Mouse (Mus musculus) neural tube, embryonic 12.5 days (tissue): Measurements from ENCODE around the gene H2al1c. TPM values are rescaled to one million over a fixed set of nuclear protein-coding genes. Genes with fewer than 3 reads are reported as not detected.
"Not testable (repeated sequence)": the region's sequence is repeated elsewhere in the genome, so short reads cannot be mapped to it uniquely, and the experiment has no call there.

Experiments
- ATAC-seq: fragments of 200-750 bp; cut with Nextera tagmentation; 2 replicates; pipeline ENCODE4 v1.8.0; 2017; ENCODE audit warnings: low read depth, mild to moderate bottlenecking, moderate TSS enrichment, moderate library complexity; ENCODE audit not compliant: low FRiP score
- H3K27ac ChIP-seq: fragments of 300-500 bp; sonication (generic); 2 replicates; pipeline ENCODE4 v1.5.1; 2016
- H3K27me3 ChIP-seq: fragments of 300-500 bp; sonication (generic); replicated peaks from 2 replicates; pipeline ENCODE4 v1.6.1; 2016; ENCODE audit warnings: mild to moderate bottlenecking
- H3K36me3 ChIP-seq: fragments of 300-500 bp; sonication (generic); 2 replicates; pipeline ENCODE4 v1.6.1; 2016; ENCODE audit warnings: mild to moderate bottlenecking
- H3K4me1 ChIP-seq: fragments of 300-500 bp; sonication (generic); 2 replicates; pipeline ENCODE4 v1.6.1; 2016
- H3K4me2 ChIP-seq: fragments of 300-500 bp; sonication (generic); replicated peaks from 2 replicates; pipeline ENCODE4 v1.6.1; 2016; ENCODE audit warnings: mild to moderate bottlenecking
- H3K4me3 ChIP-seq: fragments of 300-500 bp; sonication (generic); 2 replicates; pipeline ENCODE4 v1.5.1; 2016
- H3K9ac ChIP-seq: fragments of 300-500 bp; sonication (generic); 2 replicates; pipeline ENCODE4 v1.6.1; 2016; ENCODE audit warnings: mild to moderate bottlenecking
- H3K9me3 ChIP-seq: fragments of 300-500 bp; sonication (generic); 2 replicates; pipeline ENCODE4 v1.6.1; 2016; ENCODE audit warnings: mild to moderate bottlenecking
- WGBS: fragments of 180-500 bp; shearing (Covaris S2); methylation state at CpG from one replicate; pipeline ENCODE4 v1.1.7; 2016; 5-methylcytosine and 5-hydroxymethylcytosine counted together
- polyA plus RNA-seq: library from polyadenylated mRNA; unstranded; fragments of >200 nt; fragmentation: Nextera tagmentation; extraction: Ambion mirVana; gene quantifications from 2 replicates; pipeline ENCODE4 v1.2.1, GENCODE M21; 2016

The H2al1c gene
- polyA plus RNA-seq, 1 experiment from 2014 or later, result not detected

DNA sequence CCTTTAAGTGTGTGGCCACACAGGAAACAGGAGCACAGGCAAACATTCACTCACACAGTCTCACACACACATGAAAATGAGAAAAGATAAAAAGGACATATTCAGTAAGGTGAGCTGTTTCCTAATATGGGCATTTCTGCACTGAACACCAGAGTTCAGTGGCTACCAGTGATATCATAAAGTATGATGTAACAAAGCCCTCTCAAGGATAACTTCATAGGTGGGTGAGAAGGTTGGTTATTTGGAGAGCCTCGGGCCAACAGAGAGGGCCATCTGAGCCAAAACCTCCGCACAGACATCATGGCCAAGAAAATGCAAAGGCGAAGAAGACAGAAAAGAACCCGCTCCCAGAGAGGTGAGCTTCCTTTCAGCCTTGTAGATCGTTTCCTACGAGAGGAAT is 9.4 kb downstream of the H2al1c start, which contains the start of gene H2al1f:
TSS of gene H2al1f (plus strand) at position 301 of the 400 bp plus-strand sequence.
- no CpG with 5 or more reads among the region's 6 CpGs for WGBS
- not testable (repeated sequence) for H3K9ac ChIP-seq, H3K4me2 ChIP-seq, H3K4me1 ChIP-seq, ATAC-seq, H3K36me3 ChIP-seq, H3K4me3 ChIP-seq, H3K27ac ChIP-seq, H3K9me3 ChIP-seq, H3K27me3 ChIP-seq

DNA sequence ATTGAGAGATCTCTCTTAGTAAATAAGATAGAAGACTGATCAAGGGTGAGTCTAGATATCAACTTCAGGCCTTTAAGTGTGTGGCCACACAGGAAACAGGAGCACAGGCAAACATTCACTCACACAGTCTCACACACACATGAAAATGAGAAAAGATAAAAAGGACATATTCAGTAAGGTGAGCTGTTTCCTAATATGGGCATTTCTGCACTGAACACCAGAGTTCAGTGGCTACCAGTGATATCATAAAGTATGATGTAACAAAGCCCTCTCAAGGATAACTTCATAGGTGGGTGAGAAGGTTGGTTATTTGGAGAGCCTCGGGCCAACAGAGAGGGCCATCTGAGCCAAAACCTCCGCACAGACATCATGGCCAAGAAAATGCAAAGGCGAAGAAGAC is 12.5 kb downstream of the H2al1c start, which contains the start of gene H2al1g:
TSS of gene H2al1g (plus strand) at position 301 of the 400 bp plus-strand sequence.
- H3K9ac ChIP-seq, H3K9me3 ChIP-seq, H3K27me3 ChIP-seq, H3K4me3 ChIP-seq, H3K4me1 ChIP-seq, ATAC-seq, H3K4me2 ChIP-seq, H3K27ac ChIP-seq, H3K36me3 ChIP-seq: not testable (repeated sequence)
- no CpG with 5 or more reads among the region's 3 CpGs for WGBS

DNA sequence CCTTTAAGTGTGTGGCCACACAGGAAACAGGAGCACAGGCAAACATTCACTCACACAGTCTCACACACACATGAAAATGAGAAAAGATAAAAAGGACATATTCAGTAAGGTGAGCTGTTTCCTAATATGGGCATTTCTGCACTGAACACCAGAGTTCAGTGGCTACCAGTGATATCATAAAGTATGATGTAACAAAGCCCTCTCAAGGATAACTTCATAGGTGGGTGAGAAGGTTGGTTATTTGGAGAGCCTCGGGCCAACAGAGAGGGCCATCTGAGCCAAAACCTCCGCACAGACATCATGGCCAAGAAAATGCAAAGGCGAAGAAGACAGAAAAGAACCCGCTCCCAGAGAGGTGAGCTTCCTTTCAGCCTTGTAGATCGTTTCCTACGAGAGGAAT is 15.7 kb downstream of the H2al1c start, which contains the start of gene H2al1h:
TSS of gene H2al1h (plus strand) at position 301 of the 400 bp plus-strand sequence.
- H3K36me3 ChIP-seq, H3K27me3 ChIP-seq, H3K27ac ChIP-seq, H3K4me1 ChIP-seq, H3K9me3 ChIP-seq, H3K9ac ChIP-seq, H3K4me2 ChIP-seq, H3K4me3 ChIP-seq, ATAC-seq: not testable (repeated sequence)
- no CpG with 5 or more reads among the region's 6 CpGs for WGBS

DNA sequence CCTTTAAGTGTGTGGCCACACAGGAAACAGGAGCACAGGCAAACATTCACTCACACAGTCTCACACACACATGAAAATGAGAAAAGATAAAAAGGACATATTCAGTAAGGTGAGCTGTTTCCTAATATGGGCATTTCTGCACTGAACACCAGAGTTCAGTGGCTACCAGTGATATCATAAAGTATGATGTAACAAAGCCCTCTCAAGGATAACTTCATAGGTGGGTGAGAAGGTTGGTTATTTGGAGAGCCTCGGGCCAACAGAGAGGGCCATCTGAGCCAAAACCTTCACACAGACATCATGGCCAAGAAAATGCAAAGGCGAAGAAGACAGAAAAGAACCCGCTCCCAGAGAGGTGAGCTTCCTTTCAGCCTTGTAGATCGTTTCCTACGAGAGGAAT is 18.9 kb downstream of the H2al1c start, which contains the start of gene H2al1i:
TSS of gene H2al1i (plus strand) at position 301 of the 400 bp plus-strand sequence.
- not testable (repeated sequence) for H3K9ac ChIP-seq, H3K9me3 ChIP-seq, H3K4me1 ChIP-seq, H3K27ac ChIP-seq, H3K27me3 ChIP-seq, H3K36me3 ChIP-seq, H3K4me2 ChIP-seq, ATAC-seq, H3K4me3 ChIP-seq
- 86% methylated on average over 1 of the region's 5 CpGs for WGBS

DNA sequence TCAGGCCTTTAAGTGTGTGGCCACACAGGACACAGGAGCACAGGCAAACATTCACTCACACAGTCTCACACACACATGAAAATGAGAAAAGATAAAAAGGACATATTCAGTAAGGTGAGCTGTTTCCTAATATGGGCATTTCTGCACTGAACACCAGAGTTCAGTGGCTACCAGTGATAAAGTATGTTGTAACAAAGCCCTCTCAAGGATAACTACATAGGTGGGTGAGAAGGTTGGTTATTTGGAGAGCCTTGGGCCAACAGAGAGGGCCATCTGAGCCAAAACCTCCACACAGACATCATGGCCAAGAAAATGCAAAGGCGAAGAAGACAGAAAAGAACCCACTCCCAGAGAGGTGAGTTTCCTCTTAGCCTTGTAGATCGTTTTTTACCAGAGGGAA is 22.1 kb downstream of the H2al1c start, which contains the start of gene H2al1j:
TSS of gene H2al1j (plus strand) at position 301 of the 400 bp plus-strand sequence.
- not testable (repeated sequence) for ATAC-seq, H3K27ac ChIP-seq, H3K9ac ChIP-seq, H3K4me1 ChIP-seq, H3K9me3 ChIP-seq, H3K4me3 ChIP-seq, H3K36me3 ChIP-seq, H3K4me2 ChIP-seq, H3K27me3 ChIP-seq
- WGBS, result 88% methylated on average over 2 of the region's 2 CpGs

DNA sequence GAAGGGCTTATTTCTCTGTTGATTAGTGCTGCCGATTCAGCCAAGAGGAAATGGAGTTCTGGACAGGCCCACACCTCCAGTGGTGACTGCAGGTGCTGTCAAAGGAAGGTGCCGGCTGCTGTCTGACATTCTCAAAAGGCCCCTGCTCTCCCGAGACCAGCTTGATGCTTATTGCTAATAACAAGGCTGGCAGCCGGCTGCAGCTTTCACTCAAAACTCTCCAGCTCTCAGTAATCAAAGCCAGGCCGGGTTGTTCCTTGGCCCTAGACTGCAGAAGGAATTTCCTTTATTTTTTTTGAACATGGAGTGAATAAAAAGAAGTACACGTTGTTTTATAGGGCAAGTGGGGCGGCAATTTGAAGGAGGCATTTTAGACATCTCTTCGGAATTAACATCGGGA is 40.3 kb downstream of the H2al1c start:
- no peaks in the 10 kb centered on the region for H3K4me1 ChIP-seq
- 76% methylated on average over 9 of the region's 9 CpGs for WGBS
- no peak overlapping the region for H3K9ac ChIP-seq
- ATAC-seq, result no peak
- no peaks in the 10 kb centered on the region for H3K27me3 ChIP-seq
- H3K4me2 ChIP-seq, result no peak overlapping the region
- H3K27ac ChIP-seq, result no peak overlapping the region
- H3K4me3 ChIP-seq, result no peak overlapping the region
- no peaks in the 10 kb centered on the region for H3K36me3 ChIP-seq
- H3K9me3 ChIP-seq, result no peaks in the 10 kb centered on the region

- no peaks in the 10 kb centered on the region for H3K9me3 ChIP-seq
- H3K4me3 ChIP-seq, result no peak overlapping the region
- H3K4me1 ChIP-seq, result no peaks in the 10 kb centered on the region
- no peak overlapping the region for H3K27ac ChIP-seq
- no peak for ATAC-seq
- 90% methylated on average over 3 of the region's 3 CpGs for WGBS
- H3K9ac ChIP-seq, result no peak overlapping the region
- no peak overlapping the region for H3K4me2 ChIP-seq
- H3K27me3 ChIP-seq, result no peaks in the 10 kb centered on the region
- H3K36me3 ChIP-seq, result no peaks in the 10 kb centered on the region
These were observed 41.3 kb downstream of the H2al1c start for GRCm38 (mm10) chrX:11346756-11347155.

Other genes with a start within 250 kb of the H2al1c start
- gene H2al1a, start 6.4 kb upstream of the H2al1c start, polyA plus RNA-seq, result not detected in 2 replicates
- not detected in 2 replicates for gene H2al1b, start 3.2 kb upstream of the H2al1c start, polyA plus RNA-seq
- not detected in 2 replicates for gene H2al1d, start 3.2 kb downstream of the H2al1c start, polyA plus RNA-seq
- not detected in 2 replicates for gene H2al1e, start 6.3 kb downstream of the H2al1c start, polyA plus RNA-seq
- gene H2al1f, start 9.5 kb downstream of the H2al1c start, polyA plus RNA-seq, result not detected in 2 replicates
- not detected in 2 replicates for gene H2al1g, start 12.6 kb downstream of the H2al1c start, polyA plus RNA-seq
- gene H2al1h, start 15.8 kb downstream of the H2al1c start, polyA plus RNA-seq, result not detected in 2 replicates
- not detected in 2 replicates for gene H2al1i, start 19.0 kb downstream of the H2al1c start, polyA plus RNA-seq
- gene H2al1j, start 22.2 kb downstream of the H2al1c start, polyA plus RNA-seq, result not detected in 2 replicates